Mouse (Mus musculus) c-Kit-negative CD71-positive TER-119-positive erythroid progenitor cells, embryonic 14.5 days (primary cell): ENCODE data around the gene Disp2.

ENCODE experiments used
- DNase-seq: peaks from one replicate; pipeline ENCODE4 v3.0.0-alpha.2; 2013; ENCODE audit warnings: low read depth, low spot score

Disp2 gene

DNA sequence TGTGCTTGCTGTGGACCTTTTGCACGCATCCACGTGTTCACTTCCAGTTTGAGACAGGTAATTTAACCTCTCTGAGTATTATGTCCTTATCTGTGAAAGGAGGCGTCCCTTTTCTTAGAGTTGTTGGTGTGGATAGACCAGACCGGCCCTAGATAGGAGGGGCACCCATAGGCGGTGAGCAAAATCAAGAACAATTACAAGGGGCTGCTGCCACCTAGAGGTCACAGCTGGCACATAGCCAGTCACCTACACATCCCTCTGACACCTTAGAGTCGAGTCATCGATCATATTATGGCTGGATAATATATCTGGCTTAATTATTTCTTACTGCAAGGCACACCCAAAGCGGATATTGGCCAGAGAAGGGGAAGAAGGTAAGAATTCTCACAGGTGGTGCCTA is 19.7 kb upstream of the Disp2 start:
- DNase-seq = no peak

GRCm38 (mm10) chr2:118760311-118761025 is 19.1 kb upstream of the Disp2 start:
- DNase-seq = no peak

DNA sequence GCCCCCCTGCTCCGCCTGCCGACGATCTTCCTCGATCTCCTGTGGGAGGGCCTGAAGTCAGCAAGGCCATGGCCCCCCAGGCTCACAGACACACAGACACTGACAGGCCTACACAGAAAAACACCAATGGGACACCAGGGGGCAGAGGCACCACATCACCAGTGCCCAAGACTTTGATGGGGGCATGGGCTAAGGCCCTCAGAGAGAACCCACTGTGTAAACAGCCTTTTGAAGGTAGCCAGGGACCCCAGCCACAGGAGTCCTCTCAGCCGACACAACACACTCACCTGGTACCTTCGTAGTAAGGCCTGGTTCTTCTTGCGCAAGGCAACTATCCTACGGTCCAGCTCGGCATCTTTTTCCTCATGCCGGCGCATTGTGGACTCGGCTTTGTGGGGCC is 18.2 kb upstream of the Disp2 start:
- DNase-seq = no peak

GRCm38 (mm10) chr2:118761906-118762783 is 17.4 kb upstream of the Disp2 start, which contains the start of gene Ccdc9b:
Ccdc9b (minus strand) TSS chr2:118762661.
- no peak for DNase-seq

- no peak for DNase-seq
These were observed 16.8 kb upstream of the Disp2 start for GRCm38 (mm10) chr2:118762784-118763148.

- DNase-seq = no peak
These were observed 16.1 kb upstream of the Disp2 start for GRCm38 (mm10) chr2:118763469-118763868.

GRCm38 (mm10) chr2:118764094-118764831 is 15.3 kb upstream of the Disp2 start:
- no peak for DNase-seq

DNA sequence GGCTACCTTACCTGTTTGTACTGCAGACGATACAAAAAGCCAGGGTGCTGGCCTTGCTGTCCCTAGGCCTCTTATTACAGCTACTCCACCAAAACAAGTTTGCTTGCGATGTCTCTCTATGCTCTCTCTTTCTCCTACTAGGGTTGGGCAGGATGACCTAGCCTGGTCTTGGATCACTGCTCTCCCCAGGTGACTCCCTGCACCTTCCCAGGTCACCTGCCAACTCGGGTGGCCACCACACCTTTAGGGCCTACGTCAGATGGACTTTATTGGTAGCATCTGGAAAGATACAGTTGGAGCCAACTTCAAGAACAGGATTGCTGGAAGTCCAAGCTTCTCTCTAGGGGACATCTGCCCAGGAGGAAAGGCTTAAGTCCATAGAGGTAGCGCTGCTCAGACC is 14.6 kb upstream of the Disp2 start:
- DNase-seq = no peak

DNA sequence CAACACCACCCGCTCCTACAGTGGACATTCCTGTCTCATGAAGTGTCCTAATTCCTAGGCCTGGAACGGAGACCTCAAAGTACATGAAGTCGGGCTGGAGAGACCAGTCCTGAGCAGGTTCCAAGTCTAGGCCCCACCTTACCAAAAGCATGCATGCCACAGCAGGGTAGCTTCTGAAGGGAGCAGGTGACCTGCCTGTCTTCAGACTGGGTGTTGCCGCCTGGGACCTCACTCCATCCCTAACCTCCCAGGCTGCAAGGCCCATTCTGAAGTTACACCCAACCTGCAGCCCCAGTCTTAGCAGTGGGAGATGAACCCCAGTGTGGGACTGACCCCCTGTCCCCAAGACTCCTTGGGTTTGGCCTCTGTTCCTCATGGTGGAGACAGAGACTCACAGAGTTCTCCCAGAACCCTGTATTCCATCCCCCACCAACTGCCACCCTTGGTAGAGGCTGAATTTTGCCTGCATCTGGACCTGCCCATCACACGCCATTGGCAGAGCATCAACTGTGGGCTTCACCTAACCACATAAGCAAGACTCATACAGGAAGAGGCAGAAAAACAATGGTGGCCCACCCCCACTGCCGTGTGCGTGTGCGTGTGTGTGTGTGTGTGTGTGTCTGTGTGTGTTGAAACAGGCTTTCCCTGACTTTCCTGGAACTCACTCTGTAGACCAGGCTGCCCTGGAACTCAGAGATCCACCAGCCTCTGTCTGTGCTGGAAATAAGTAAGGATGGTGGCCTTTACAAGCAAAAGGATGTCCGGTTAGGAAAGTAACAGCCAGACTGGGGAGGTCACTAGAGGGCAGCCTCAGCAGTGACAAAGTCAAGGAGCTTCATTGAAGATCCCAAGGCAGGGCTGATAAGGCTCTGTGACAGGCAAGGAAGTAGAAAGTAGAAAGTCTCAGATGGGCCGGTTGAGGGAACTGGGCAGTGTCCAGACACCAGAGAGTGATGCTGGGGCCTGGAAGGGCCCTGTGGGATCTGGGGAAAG is 13.2 kb upstream of the Disp2 start:
- no peak for DNase-seq

DNA sequence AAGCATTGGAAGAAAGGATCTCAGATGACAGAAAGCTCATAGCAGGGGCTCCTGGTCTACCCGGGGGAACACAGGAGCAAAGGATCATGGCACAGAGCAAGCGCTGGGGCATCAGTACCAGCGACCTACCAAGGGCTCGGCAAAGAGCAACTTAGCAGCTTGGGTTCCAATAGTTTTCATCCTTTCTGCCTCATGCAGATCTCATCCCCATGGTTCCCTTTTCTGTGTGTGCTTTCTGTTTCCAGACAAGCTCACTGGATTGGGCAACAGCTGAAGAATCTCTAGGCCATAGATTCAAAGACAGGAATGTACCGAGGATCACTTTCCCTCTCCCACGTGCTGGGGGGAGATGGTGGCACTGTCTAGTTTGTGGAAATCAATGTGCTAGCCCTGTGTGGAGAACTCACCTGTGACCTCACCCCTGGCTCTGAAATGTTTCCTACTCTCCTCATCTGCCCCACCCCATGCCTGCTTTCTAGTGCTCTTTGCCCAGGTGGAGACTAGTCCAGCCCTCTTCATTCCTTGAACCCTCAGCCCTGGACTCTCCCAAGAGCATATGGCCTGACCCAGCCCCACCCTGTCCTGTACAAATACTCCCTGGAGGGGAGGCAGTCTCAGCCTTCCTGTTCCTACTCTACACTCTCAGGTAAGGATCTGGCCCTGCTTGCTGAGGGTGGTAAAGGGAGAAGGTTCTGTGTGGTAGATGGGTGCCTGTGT is 7.2 kb upstream of the Disp2 start, which contains the start of gene Phgr1:
Phgr1 (plus strand) TSS at position 612 of the 717 bp plus-strand sequence.
- no peak for DNase-seq

- no peak for DNase-seq
These were observed 5.0 kb upstream of the Disp2 start for GRCm38 (mm10) chr2:118774536-118774935.

DNA sequence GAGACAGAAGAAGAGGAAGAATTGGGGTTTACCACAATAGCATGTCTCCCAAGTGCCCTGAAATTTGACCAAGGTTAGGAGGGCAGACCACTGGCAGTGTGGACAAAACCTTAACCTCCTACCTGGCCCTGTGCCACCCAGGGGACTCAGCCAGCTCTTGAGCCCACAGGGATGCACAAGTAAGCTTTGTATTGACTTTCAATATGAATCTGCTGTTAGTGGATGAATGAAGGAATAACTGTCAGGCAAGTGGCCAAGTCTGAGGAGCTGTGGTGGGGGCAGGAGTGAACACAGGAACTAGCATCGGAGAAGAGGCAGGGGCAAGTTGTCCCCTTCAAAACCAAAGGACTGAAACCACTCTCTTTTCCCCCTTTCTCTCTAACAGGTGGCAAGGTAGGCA is 4.1 kb upstream of the Disp2 start:
- DNase-seq = no peak

GRCm38 (mm10) chr2:118775846-118776245 is 3.7 kb upstream of the Disp2 start:
- DNase-seq = no peak

DNA sequence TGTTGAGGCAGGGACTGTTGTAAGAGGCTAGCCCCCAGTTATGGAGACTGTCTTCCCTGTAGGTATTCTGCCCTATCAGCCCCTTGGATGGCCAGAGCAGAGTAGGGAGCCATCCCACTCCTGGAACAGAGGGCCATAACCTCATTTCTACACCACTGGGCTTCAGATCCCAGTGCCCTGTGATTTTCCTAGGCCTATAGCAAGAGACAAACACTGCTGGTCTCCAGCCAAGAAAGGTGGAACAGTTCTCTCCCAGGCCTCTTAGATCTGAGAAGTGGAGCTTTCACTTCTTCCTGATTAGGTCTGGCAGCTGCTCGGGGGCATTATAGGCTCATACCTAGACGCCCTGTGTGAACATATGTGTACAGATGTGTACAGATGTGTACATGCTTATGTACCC is 3.2 kb upstream of the Disp2 start:
- DNase-seq = no peak

DNA sequence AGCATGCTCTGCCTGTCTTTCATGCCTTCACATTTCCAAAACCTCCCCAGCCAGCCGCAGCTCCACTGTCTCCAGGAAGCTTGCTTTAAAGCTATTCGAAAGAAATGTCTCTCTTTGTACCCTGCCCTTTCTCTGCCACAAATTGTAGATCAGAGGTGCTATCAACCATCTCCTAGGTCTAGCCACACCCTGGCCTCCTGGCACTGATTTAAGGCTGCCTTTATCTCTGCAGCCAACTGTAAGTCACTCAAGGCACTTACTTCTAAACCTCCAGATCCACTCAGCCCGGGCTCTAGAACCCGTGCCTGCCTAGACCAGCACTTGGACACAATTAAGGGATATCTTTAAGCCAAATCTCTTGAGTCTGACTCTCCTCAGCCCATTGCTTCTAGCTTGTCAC is 1.1 kb upstream of the Disp2 start:
- no peak for DNase-seq

GRCm38 (mm10) chr2:118779065-118779464 is 454 bp upstream of the Disp2 start:
- no peak for DNase-seq

DNA sequence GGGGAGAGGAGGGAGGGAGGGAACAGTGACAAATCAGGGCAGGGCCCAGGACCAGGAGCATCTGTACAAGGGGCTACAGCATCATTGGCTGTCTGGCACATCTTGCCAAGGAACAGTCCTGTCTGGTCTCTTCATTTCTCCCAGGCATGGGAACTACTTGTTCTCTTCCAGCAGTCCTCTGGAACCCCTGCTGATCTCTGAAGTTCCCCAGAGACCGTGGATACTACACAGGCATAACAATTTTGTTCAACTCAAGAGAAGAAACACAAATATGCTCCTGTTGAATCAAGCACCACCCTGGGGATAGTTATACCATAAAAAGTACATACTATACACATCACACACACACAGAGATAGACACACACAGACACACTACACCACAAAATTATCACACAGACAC is 1.6 kb downstream of the Disp2 start:
- DNase-seq = no peak

DNA sequence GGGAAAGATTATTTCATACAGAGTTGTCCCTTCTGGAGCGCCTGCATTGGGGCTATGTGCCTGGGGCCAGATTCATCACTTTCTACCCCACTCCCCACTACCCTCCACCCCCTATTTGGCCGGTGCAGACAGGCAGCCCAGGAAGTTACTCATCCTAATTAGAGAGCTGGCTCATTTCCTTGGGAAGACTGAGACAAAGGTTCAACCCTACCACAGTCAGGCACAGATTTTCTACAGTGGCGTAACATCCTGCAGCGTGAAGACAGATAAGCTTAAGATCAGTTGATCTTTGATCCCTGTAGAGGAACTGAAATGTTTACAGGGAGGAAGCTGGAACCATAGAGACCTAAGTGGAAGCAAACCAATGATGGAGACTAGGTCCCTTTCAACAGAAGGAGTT is 2.8 kb downstream of the Disp2 start:
- DNase-seq = no peak

DNA sequence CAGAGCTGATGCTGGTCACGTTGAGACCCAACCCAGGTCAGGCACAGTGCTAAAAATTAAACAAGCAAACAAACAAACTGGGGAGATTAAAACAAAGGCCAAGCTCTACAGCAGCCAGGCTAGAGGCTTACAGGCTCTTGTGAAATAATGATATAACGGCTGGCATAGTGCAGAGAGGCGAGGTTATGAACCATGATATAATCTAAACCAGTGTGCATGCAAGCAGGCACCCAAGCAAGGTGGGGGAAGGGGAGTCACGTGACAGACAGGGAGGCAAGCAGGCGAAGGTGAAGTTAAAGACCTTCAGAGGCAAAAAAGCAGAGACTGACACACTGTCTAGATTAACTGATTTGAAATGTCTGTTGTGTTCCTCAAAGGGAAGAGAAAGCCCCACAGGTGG is 3.6 kb downstream of the Disp2 start:
- no peak for DNase-seq

GRCm38 (mm10) chr2:118783663-118784062 is 4.1 kb downstream of the Disp2 start:
- no peak for DNase-seq
